Mouse (Mus musculus): ENCODE results near the gene Sval3. TPM values are rescaled to one million over a fixed set of nuclear protein-coding genes. Genes with fewer than 3 reads are reported as not detected.

Sval3 gene
- polyA plus RNA-seq (2015; fragmentation: Nextera tagmentation; extraction: Ambion mirVana), result not detected in 2 replicates

DNA sequence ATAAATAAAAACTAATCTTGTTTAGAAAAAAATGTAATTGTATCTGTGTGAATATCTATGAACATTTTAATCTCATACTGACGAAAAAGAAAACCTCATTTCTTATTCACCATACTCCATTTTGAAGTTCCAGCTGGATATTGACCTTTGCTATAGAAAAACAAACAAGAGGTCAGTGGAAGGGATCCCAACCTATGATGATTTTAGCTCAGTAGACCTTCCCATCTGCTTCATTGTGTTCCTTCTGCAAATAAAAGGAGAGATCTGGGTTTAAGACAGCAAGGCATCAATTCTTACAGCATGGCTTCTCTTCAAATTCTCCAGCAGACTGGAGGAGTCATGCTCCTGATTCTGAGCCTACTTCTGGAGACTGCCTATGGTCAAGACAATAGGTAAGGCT is at the start of gene Sval3:
TSS of gene Sval3 (plus strand) at position 301 of the 400 bp plus-strand sequence.
- WGBS, result 57% methylated on average over 1 of the region's 1 CpGs
- Histone ChIP-seq H3K9me3 (ENCODE audit: low read length) (no peaks in the 10 kb centered on the region), H3K36me3 (ENCODE audit: insufficient read depth, low read length) (no peaks in the 10 kb centered on the region), H3K4me3 (ENCODE audit: low read length) (no peak within 1 kb of the TSS), H3K27me3 (ENCODE audit: insufficient read depth, low read length) (no peaks in the 10 kb centered on the region), H3K27ac (ENCODE audit: low read length) (no peak within 1 kb of the TSS), H3K9ac (replicated peaks; ENCODE audit: low read length) (no peak within 1 kb of the TSS), H3K4me1 (ENCODE audit: insufficient read depth, low read length) (no peaks in the 10 kb centered on the region), H3K4me2 (replicated peaks; ENCODE audit: low read depth, low read length) (no peak within 1 kb of the TSS)
- no peak for ATAC-seq (ENCODE audit: low FRiP score, low TSS enrichment)

DNA sequence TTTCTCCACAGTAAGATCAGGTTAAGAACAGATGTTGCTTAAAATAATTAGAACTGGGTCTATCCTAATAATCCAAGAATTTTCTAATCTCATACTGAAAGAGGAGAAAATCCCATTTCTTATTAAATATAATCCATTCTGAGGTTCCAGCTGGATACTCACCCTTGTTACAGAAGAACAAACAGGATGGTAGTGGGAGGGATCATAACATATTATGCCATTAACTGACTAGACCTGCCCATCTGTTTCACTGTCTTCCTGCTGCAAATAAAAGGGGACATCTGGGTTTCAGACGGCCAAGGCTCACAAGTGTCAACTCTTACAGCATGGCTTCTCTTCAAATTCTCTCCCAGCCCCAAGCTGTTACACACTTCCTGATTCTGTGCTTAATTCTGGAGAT is 16.6 kb upstream of the Sval3 start, which contains the start of gene Sval1:
TSS of gene Sval1 (plus strand) at position 301 of the 400 bp plus-strand sequence.
- Histone ChIP-seq H3K4me2 (replicated peaks; ENCODE audit: low read depth, low read length) (no peak within 1 kb of the TSS), H3K36me3 (ENCODE audit: insufficient read depth, low read length) (no peaks in the 10 kb centered on the region), H3K9me3 (ENCODE audit: low read length) (no peaks in the 10 kb centered on the region), H3K9ac (replicated peaks; ENCODE audit: low read length) (no peak within 1 kb of the TSS), H3K27ac (ENCODE audit: low read length) (no peak within 1 kb of the TSS), H3K4me3 (ENCODE audit: low read length) (no peak within 1 kb of the TSS), H3K27me3 (ENCODE audit: insufficient read depth, low read length) (no peaks in the 10 kb centered on the region), H3K4me1 (ENCODE audit: insufficient read depth, low read length) (no peaks in the 10 kb centered on the region)
- no peak for ATAC-seq (ENCODE audit: low FRiP score, low TSS enrichment)
- 53% methylated on average over 1 of the region's 1 CpGs for WGBS

Other genes starting within 250 kb of the Sval3 start
- not detected in 2 replicates for gene Olfr459, start 193.0 kb upstream of the Sval3 start, polyA plus RNA-seq (2015; fragmentation: Nextera tagmentation; extraction: Ambion mirVana)
- not detected in 2 replicates for gene Pip, start 120.6 kb upstream of the Sval3 start, polyA plus RNA-seq (2015; fragmentation: Nextera tagmentation; extraction: Ambion mirVana)
- gene Sval2, start 115.2 kb upstream of the Sval3 start, polyA plus RNA-seq (2015; fragmentation: Nextera tagmentation; extraction: Ambion mirVana), result not detected in 2 replicates
- not detected in 2 replicates for gene Sval1, start 16.5 kb upstream of the Sval3 start, polyA plus RNA-seq (2015; fragmentation: Nextera tagmentation; extraction: Ambion mirVana)
- gene Sva, start 70.3 kb downstream of the Sval3 start, polyA plus RNA-seq (2015; fragmentation: Nextera tagmentation; extraction: Ambion mirVana), result not detected in 2 replicates
- gene Tas2r139, start 172.8 kb downstream of the Sval3 start, polyA plus RNA-seq (2015; fragmentation: Nextera tagmentation; extraction: Ambion mirVana), result not detected in 2 replicates
- not detected in 2 replicates for gene Tas2r144, start 247.2 kb downstream of the Sval3 start, polyA plus RNA-seq (2015; fragmentation: Nextera tagmentation; extraction: Ambion mirVana)